Mouse (Mus musculus) hindbrain, embryonic 13.5 days (tissue): ENCODE data around the gene Cblb. TPM values are rescaled to one million over a fixed set of nuclear protein-coding genes. Genes with fewer than 3 reads are reported as not detected.

Experiments used
- ATAC-seq: fragments of 200-750 bp; cut with Nextera tagmentation; 2 replicates; pipeline ENCODE4 v1.8.0; 2017; ENCODE audit warnings: moderate TSS enrichment; ENCODE audit not compliant: low FRiP score
- H3K27ac ChIP-seq: fragments of 300-500 bp; sonication (generic); 2 replicates; pipeline ENCODE4 v1.5.1; 2015; ENCODE audit warnings: inconsistent platforms, mild to moderate bottlenecking, moderate library complexity
- H3K27me3 ChIP-seq: fragments of 300-500 bp; sonication (generic); 2 replicates; pipeline ENCODE4 v1.6.1; 2015; ENCODE audit warnings: mild to moderate bottlenecking, inconsistent platforms
- H3K36me3 ChIP-seq: fragments of 300-500 bp; sonication (generic); 2 replicates; pipeline ENCODE4 v1.6.1; 2015; ENCODE audit warnings: mild to moderate bottlenecking, inconsistent platforms
- H3K4me1 ChIP-seq: fragments of 300-500 bp; sonication (generic); replicated peaks from 2 replicates; pipeline ENCODE4 v1.6.1; 2015; ENCODE audit warnings: inconsistent platforms
- H3K4me2 ChIP-seq: fragments of 300-500 bp; sonication (generic); 2 replicates; pipeline ENCODE4 v1.6.1; 2015; ENCODE audit warnings: inconsistent platforms, mild to moderate bottlenecking, moderate library complexity
- H3K4me3 ChIP-seq: fragments of 300-500 bp; sonication (generic); 2 replicates; pipeline ENCODE4 v1.5.1; 2015; ENCODE audit warnings: mild to moderate bottlenecking, inconsistent platforms
- H3K9ac ChIP-seq: fragments of 300-500 bp; sonication (generic); 2 replicates; pipeline ENCODE4 v1.6.1; 2015; ENCODE audit warnings: mild to moderate bottlenecking, inconsistent platforms
- H3K9me3 ChIP-seq: fragments of 300-500 bp; sonication (generic); 2 replicates; pipeline ENCODE4 v1.6.1; 2016; ENCODE audit warnings: inconsistent platforms
- WGBS: fragments of 180-500 bp; shearing (Covaris S2); methylation state at CpG from one replicate; pipeline ENCODE4 v1.1.7; 2015; 5-methylcytosine and 5-hydroxymethylcytosine counted together
- polyA plus RNA-seq: library from polyadenylated mRNA; unstranded; fragments of >200 nt; fragmentation: Nextera tagmentation; extraction: Ambion mirVana; gene quantifications from 2 replicates; pipeline ENCODE4 v1.2.1, GENCODE M21; 2015

The Cblb gene
- polyA plus RNA-seq, 1 experiment from 2014 or later, result 21.5 TPM

DNA sequence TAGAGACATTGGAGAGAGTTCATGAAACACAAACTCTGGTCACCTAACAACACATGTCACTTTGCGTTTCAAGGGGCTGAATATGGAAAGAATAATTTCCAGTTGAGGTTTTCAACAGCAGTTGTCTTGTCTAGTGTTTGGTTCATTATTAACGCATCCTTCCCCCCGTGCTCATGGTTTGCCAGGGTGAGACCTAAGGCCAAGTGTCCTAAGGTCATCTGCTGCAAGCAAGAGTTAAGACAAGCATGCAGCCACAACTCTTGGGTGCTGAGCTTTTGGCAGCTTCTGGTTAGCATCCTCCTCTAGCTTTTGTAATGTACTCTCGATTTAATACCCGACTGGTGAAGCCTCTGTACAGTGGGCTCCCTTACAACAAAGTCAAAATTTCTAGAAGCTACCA is 159.7 kb downstream of the Cblb start:
- H3K27ac ChIP-seq, result no peak overlapping the region
- H3K27me3 ChIP-seq, result no peaks in the 10 kb centered on the region
- no peak for ATAC-seq
- WGBS, result 91% methylated on average over 5 of the region's 5 CpGs
- peaks cover 36% of the 10 kb centered on the region for H3K36me3 ChIP-seq
- H3K9me3 ChIP-seq, result no peaks in the 10 kb centered on the region
- H3K9ac ChIP-seq, result no peak overlapping the region
- H3K4me1 ChIP-seq, result peaks cover 4% of the 10 kb centered on the region; the same call in 1 of the 2 replicates
- no peak overlapping the region for H3K4me3 ChIP-seq
- H3K4me2 ChIP-seq, result no peak overlapping the region

- ATAC-seq, result no peak
- no peak overlapping the region for H3K9ac ChIP-seq
- H3K4me1 ChIP-seq, result peaks cover 4% of the 10 kb centered on the region; the same call in 1 of the 2 replicates
- no peak overlapping the region for H3K4me2 ChIP-seq
- no peak overlapping the region for H3K27ac ChIP-seq
- no peaks in the 10 kb centered on the region for H3K27me3 ChIP-seq
- H3K4me3 ChIP-seq, result no peak overlapping the region
- peaks cover 32% of the 10 kb centered on the region for H3K36me3 ChIP-seq
- 86% methylated on average over 5 of the region's 5 CpGs for WGBS
- no peaks in the 10 kb centered on the region for H3K9me3 ChIP-seq
Observed at GRCm38 (mm10) chr16:52194040-52194439, 163.0 kb downstream of the Cblb start.

DNA sequence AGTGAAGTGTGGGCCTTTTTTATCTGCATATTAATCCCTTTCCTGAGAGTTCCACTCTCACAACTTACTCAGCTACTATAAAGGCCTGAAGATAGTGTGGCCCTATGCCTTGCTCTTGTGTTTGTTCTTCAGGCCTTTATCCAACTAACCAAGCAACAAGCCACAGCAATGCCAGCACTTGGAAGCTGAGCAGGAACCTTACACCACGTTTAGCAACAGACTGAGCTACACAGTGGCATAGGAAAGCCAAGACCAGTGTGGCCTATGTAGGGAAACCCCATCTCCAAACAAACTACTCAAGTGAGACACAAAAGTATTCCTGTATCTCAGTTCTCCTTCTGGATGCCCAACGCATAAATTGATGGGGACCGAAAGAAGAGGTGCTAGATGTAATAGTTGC is 163.8 kb downstream of the Cblb start:
- 91% methylated on average over 3 of the region's 3 CpGs for WGBS
- no peaks in the 10 kb centered on the region for H3K9me3 ChIP-seq
- no peaks in the 10 kb centered on the region for H3K27me3 ChIP-seq
- no peak overlapping the region for H3K4me2 ChIP-seq
- peaks cover 4% of the 10 kb centered on the region; the same call in 1 of the 2 replicates for H3K4me1 ChIP-seq
- no peak overlapping the region for H3K27ac ChIP-seq
- H3K9ac ChIP-seq, result no peak overlapping the region
- no peak overlapping the region for H3K4me3 ChIP-seq
- ATAC-seq, result no peak
- H3K36me3 ChIP-seq, result peaks cover 27% of the 10 kb centered on the region

DNA sequence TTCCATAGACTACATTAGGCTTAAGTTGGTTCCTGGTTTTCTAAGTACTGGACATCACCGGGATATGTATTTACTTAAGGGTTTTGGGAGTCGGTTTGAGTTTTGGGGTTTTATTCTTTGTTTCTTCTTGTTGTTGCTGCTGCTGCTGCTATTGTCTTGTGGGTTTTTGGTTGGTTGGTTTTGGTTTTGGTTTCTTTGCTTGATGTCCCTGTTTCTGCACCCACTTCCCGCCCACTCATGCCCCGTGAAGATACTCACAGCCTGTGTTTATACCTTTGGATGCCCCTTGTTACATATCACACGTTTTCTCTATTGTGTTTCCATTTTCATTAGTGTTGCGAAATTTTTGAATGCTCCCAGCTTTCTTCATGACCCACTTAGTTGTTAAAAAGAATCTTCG is 169.1 kb downstream of the Cblb start:
- ATAC-seq, result no peak
- no peak overlapping the region for H3K9ac ChIP-seq
- no peaks in the 10 kb centered on the region for H3K27me3 ChIP-seq
- peaks cover 28% of the 10 kb centered on the region for H3K36me3 ChIP-seq
- 93% methylated on average over 7 of the region's 7 CpGs for WGBS
- H3K4me1 ChIP-seq, result no peaks in the 10 kb centered on the region
- H3K9me3 ChIP-seq, result no peaks in the 10 kb centered on the region
- H3K4me3 ChIP-seq, result no peak overlapping the region
- H3K4me2 ChIP-seq, result no peak overlapping the region
- no peak overlapping the region for H3K27ac ChIP-seq

GRCm38 (mm10) chr16:52210844-52211606 is 180.0 kb downstream of the Cblb start:
- H3K4me1 ChIP-seq, result no peaks in the 10 kb centered on the region
- no peaks in the 10 kb centered on the region for H3K9me3 ChIP-seq
- no peak overlapping the region for H3K27ac ChIP-seq
- no peak for ATAC-seq
- no peak overlapping the region for H3K9ac ChIP-seq
- H3K4me3 ChIP-seq, result no peak overlapping the region
- H3K4me2 ChIP-seq, result no peak overlapping the region
- H3K27me3 ChIP-seq, result no peaks in the 10 kb centered on the region
- 77% methylated on average over 8 of the region's 8 CpGs for WGBS
- no peaks in the 10 kb centered on the region for H3K36me3 ChIP-seq

DNA sequence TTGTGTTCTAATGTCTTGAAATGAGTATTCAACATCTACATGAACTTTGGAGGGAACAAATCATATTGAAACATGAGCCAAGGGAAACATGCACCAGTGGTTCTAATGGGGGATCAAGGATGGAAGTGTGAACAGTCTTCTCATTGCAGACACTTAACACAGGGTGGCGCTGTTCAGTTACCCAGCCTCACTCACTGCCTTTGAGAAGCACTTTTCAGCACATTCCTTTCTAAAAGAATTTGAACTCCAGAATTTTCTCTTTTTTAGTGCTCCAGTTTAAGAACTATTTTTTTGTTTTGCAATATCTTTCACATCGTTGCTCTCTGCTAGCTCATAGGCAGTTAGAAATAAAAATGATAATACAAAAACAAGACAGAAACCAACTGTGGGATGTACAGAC is 188.0 kb downstream of the Cblb start:
- 15% methylated on average over 2 of the region's 2 CpGs for WGBS
- no peak overlapping the region for H3K27ac ChIP-seq
- no peaks in the 10 kb centered on the region for H3K9me3 ChIP-seq
- H3K4me2 ChIP-seq, result no peak overlapping the region
- H3K4me3 ChIP-seq, result no peak overlapping the region
- H3K4me1 ChIP-seq, result no peaks in the 10 kb centered on the region
- ATAC-seq, result no peak
- H3K27me3 ChIP-seq, result no peaks in the 10 kb centered on the region
- H3K36me3 ChIP-seq, result no peaks in the 10 kb centered on the region
- H3K9ac ChIP-seq, result no peak overlapping the region

- no peak overlapping the region for H3K4me2 ChIP-seq
- H3K9ac ChIP-seq, result no peak overlapping the region
- H3K4me3 ChIP-seq, result no peak overlapping the region
- no peaks in the 10 kb centered on the region for H3K36me3 ChIP-seq
- 80% methylated on average over 4 of the region's 4 CpGs for WGBS
- no peak overlapping the region for H3K27ac ChIP-seq
- no peaks in the 10 kb centered on the region for H3K27me3 ChIP-seq
- no peaks in the 10 kb centered on the region for H3K4me1 ChIP-seq
- H3K9me3 ChIP-seq, result no peaks in the 10 kb centered on the region
- no peak for ATAC-seq
Observed at GRCm38 (mm10) chr16:52222896-52223295, 191.9 kb downstream of the Cblb start.

GRCm38 (mm10) chr16:52229446-52229845 is 198.4 kb downstream of the Cblb start:
- WGBS, result 73% methylated on average over 7 of the region's 7 CpGs
- Histone ChIP-seq H3K27me3 (no peaks in the 10 kb centered on the region), H3K36me3 (no peaks in the 10 kb centered on the region), H3K27ac (no peak overlapping the region), H3K9me3 (no peaks in the 10 kb centered on the region), H3K4me2 (no peak overlapping the region), H3K4me1 (no peaks in the 10 kb centered on the region), H3K9ac (no peak overlapping the region), H3K4me3 (no peak overlapping the region)
- no peak for ATAC-seq

- Histone ChIP-seq H3K9me3 (no peaks in the 10 kb centered on the region), H3K4me1 (no peaks in the 10 kb centered on the region), H3K9ac (no peak overlapping the region), H3K4me3 (no peak overlapping the region), H3K4me2 (no peak overlapping the region), H3K27ac (no peak overlapping the region), H3K36me3 (no peaks in the 10 kb centered on the region), H3K27me3 (no peaks in the 10 kb centered on the region)
- ATAC-seq, result no peak
- 65% methylated on average over 2 of the region's 2 CpGs for WGBS
Observed at GRCm38 (mm10) chr16:52229930-52230329, 198.9 kb downstream of the Cblb start.

- H3K27ac ChIP-seq, result no peak overlapping the region
- no peaks in the 10 kb centered on the region for H3K36me3 ChIP-seq
- no peak overlapping the region for H3K4me3 ChIP-seq
- H3K9me3 ChIP-seq, result no peaks in the 10 kb centered on the region
- H3K9ac ChIP-seq, result no peak overlapping the region
- no peaks in the 10 kb centered on the region for H3K27me3 ChIP-seq
- no peak overlapping the region for H3K4me2 ChIP-seq
- 80% methylated on average over 2 of the region's 2 CpGs for WGBS
- no peaks in the 10 kb centered on the region for H3K4me1 ChIP-seq
- ATAC-seq, result no peak
Observed at GRCm38 (mm10) chr16:52242144-52242543, 211.1 kb downstream of the Cblb start.

DNA sequence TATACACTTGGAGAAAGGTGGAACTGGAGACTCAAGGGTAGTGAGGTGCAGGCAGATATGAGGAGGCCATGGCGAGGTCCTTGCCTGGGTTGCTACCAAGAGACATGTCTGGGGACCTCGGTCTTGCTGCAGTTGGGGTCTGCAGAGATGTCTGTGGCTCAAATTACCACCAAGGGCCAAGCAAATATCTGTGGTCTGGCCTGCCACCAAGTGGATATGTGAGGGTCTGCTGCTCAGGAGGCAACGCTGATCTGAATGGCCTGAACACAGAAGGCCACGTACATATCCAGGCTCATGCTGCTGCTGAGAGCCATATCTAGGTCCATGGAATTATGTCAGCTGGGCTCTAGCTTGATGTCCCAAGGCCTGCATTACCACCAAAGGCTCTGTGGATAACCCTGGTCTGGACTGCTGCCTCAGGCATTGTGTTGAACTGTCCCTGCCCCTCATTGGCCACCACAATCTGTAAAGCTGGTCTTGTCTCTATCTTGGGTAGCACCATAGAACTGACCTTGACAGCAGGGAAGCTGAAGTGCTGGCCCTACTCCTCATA is 212.5 kb downstream of the Cblb start:
- no peak overlapping the region for H3K4me3 ChIP-seq
- H3K4me2 ChIP-seq, result no peak overlapping the region
- no peaks in the 10 kb centered on the region for H3K4me1 ChIP-seq
- H3K27ac ChIP-seq, result no peak overlapping the region
- H3K27me3 ChIP-seq, result no peaks in the 10 kb centered on the region
- H3K9ac ChIP-seq, result no peak overlapping the region
- no peaks in the 10 kb centered on the region for H3K36me3 ChIP-seq
- no peak for ATAC-seq
- no peaks in the 10 kb centered on the region for H3K9me3 ChIP-seq
- 86% methylated on average over 4 of the region's 4 CpGs for WGBS

GRCm38 (mm10) chr16:52250196-52250595 is 219.2 kb downstream of the Cblb start:
- H3K27me3 ChIP-seq, result no peaks in the 10 kb centered on the region

GRCm38 (mm10) chr16:52250935-52251334 is 219.9 kb downstream of the Cblb start:
- ATAC-seq, result no peak
- Histone ChIP-seq H3K36me3 (peaks cover 6% of the 10 kb centered on the region; the same call in 1 of the 2 replicates), H3K27me3 (no peaks in the 10 kb centered on the region), H3K27ac (no peak overlapping the region), H3K4me3 (no peak overlapping the region), H3K9me3 (peaks cover 8% of the 10 kb centered on the region; the same call in 1 of the 2 replicates), H3K4me1 (no peaks in the 10 kb centered on the region), H3K4me2 (no peak overlapping the region), H3K9ac (no peak overlapping the region)
- 91% methylated on average over 4 of the region's 4 CpGs for WGBS

More at GRCm38 (mm10) chr16:52250196-52250595, 219.2 kb downstream of the Cblb start:
- H3K9me3 ChIP-seq, result peaks cover 6% of the 10 kb centered on the region; the same call in 1 of the 2 replicates
- no peak overlapping the region for H3K27ac ChIP-seq
- H3K4me3 ChIP-seq, result no peak overlapping the region
- H3K36me3 ChIP-seq, result peaks cover 6% of the 10 kb centered on the region; the same call in 1 of the 2 replicates
- H3K4me2 ChIP-seq, result no peak overlapping the region
- no peak overlapping the region for H3K9ac ChIP-seq
- no peaks in the 10 kb centered on the region for H3K4me1 ChIP-seq
- WGBS, result 92% methylated on average over 4 of the region's 4 CpGs
- no peak for ATAC-seq
